Mouse (Mus musculus) E14TG2a.4 (cell line): ENCODE measurements at regions not wholly inside any gene's neighbourhood (a gene's known extent, or its start where the extent isn't known, plus 50 kb on each side); places are given as distances from the start of the nearest gene placed in this dataset.

Experiments
- CTCF ChIP-seq: conservative IDR thresholded peaks from 2 replicates; pipeline ENCODE4 v1.5.1; 2014; ENCODE audit warnings: low read length
- NANOG ChIP-seq: IDR thresholded peaks from 2 replicates; pipeline ENCODE4 v1.6.1; 2014; ENCODE audit warnings: borderline replicate concordance, low read length, mixed read lengths
- POU5F1 ChIP-seq: IDR thresholded peaks from 2 replicates; pipeline ENCODE4 v1.6.1; 2014; ENCODE audit warnings: low read length, borderline replicate concordance

GRCm38 (mm10) chr3:146348921-146349320 is 55.5 kb upstream of the Ssx2ip start:
- TF ChIP-seq CTCF (no peak), NANOG (no peak), POU5F1 (no peak)
